Mouse (Mus musculus) induced T-regulatory cell, adult 2 months (primary cell): ENCODE results near the gene Eno1.

Experiments used
- DNase-seq: peaks from one replicate; pipeline ENCODE4 v3.0.0-alpha.2; 2012; ENCODE audit warnings: low read depth

Eno1 gene

GRCm38 (mm10) chr4:150226818-150227688 lies 9.5 kb upstream of the Eno1 start:
- DNase-seq = no peak

- no peak for DNase-seq
Observed at GRCm38 (mm10) chr4:150228581-150229348, 7.8 kb upstream of the Eno1 start.

GRCm38 (mm10) chr4:150229747-150230390 lies 6.7 kb upstream of the Eno1 start:
- DNase-seq = no peak

- no peak for DNase-seq
Observed at GRCm38 (mm10) chr4:150230460-150231407, 5.8 kb upstream of the Eno1 start.

- DNase-seq = no peak
Observed at GRCm38 (mm10) chr4:150231871-150232270, 4.7 kb upstream of the Eno1 start.

- DNase-seq = no peak
Observed at GRCm38 (mm10) chr4:150234599-150235327, 1.8 kb upstream of the Eno1 start.

- no peak for DNase-seq
Observed at GRCm38 (mm10) chr4:150235585-150235984, 936 bp upstream of the Eno1 start.

GRCm38 (mm10) chr4:150236031-150236430 lies 490 bp upstream of the Eno1 start:
- DNase-seq = peak; percentile 50

GRCm38 (mm10) chr4:150237636-150238361 lies 1.3 kb downstream of the Eno1 start:
- DNase-seq = peak; percentile 66

- DNase-seq = peak; percentile 55
Observed at GRCm38 (mm10) chr4:150238433-150239086, 2.0 kb downstream of the Eno1 start.

- peak; percentile 52 for DNase-seq
Observed at GRCm38 (mm10) chr4:150239087-150239480, 2.6 kb downstream of the Eno1 start.

- peak; percentile 77 for DNase-seq
Observed at GRCm38 (mm10) chr4:150239503-150239902, 3.0 kb downstream of the Eno1 start.

- DNase-seq = peak; percentile 99
Observed at GRCm38 (mm10) chr4:150239951-150240368, 3.4 kb downstream of the Eno1 start.

- no peak for DNase-seq
Observed at GRCm38 (mm10) chr4:150240381-150240886, 3.9 kb downstream of the Eno1 start.

GRCm38 (mm10) chr4:150241708-150242107 lies 5.2 kb downstream of the Eno1 start:
- no peak for DNase-seq

- DNase-seq = no peak
Observed at GRCm38 (mm10) chr4:150242745-150243144, 6.2 kb downstream of the Eno1 start.

- DNase-seq = no peak
Observed at GRCm38 (mm10) chr4:150245876-150246275, 9.4 kb downstream of the Eno1 start.

- peak; percentile 86 for DNase-seq
Observed at GRCm38 (mm10) chr4:150248009-150248408, 11.5 kb downstream of the Eno1 start.

- DNase-seq = no peak
Observed at GRCm38 (mm10) chr4:150248917-150249316, 12.4 kb downstream of the Eno1 start.
